Mouse (Mus musculus) lung, embryonic 14.5 days (tissue): ENCODE results near the gene Pgpep1l. TPM values are rescaled to one million over a fixed set of nuclear protein-coding genes. Genes with fewer than 3 reads are reported as not detected.
A peak's percentile ranks its signal among the peaks of the same experiment; 100 is the strongest.

Source experiments
- ATAC-seq: fragments of 200-750 bp; cut with Nextera tagmentation; 2 replicates; pipeline ENCODE4 v1.8.0; 2017; ENCODE audit warnings: mild to moderate bottlenecking, moderate TSS enrichment, moderate library complexity; ENCODE audit not compliant: insufficient read depth
- DNase-seq: peaks from one replicate; pipeline ENCODE4 v3.0.0-alpha.2; 2015
- H3K27ac ChIP-seq: fragments of 300-500 bp; sonication (generic); 2 replicates; pipeline ENCODE4 v1.5.1; 2014; ENCODE audit warnings: low read depth, mild to moderate bottlenecking, moderate library complexity
- H3K27me3 ChIP-seq: fragments of 300-500 bp; sonication (generic); 2 replicates; pipeline ENCODE4 v1.6.1; 2014; ENCODE audit warnings: low read length, control low read depth; ENCODE audit not compliant: insufficient read depth
- H3K36me3 ChIP-seq: fragments of 300-500 bp; sonication (generic); 2 replicates; pipeline ENCODE4 v1.6.1; 2014; ENCODE audit warnings: control low read depth; ENCODE audit not compliant: insufficient read depth
- H3K4me1 ChIP-seq: fragments of 300-500 bp; sonication (generic); 2 replicates; pipeline ENCODE4 v1.6.1; 2014; ENCODE audit warnings: antibody characterized with exemption, control low read depth; ENCODE audit not compliant: insufficient read depth
- H3K4me2 ChIP-seq: fragments of 300-500 bp; sonication (generic); 2 replicates; pipeline ENCODE4 v1.6.1; 2014; ENCODE audit warnings: mild to moderate bottlenecking
- H3K4me3 ChIP-seq: fragments of 300-500 bp; sonication (generic); 2 replicates; pipeline ENCODE4 v1.5.1; 2014; ENCODE audit warnings: low read depth, low read length
- H3K9ac ChIP-seq: fragments of 300-500 bp; sonication (generic); 2 replicates; pipeline ENCODE4 v1.6.1; 2014
- H3K9me3 ChIP-seq: fragments of 300-500 bp; sonication (generic); 2 replicates; pipeline ENCODE4 v1.6.1; 2016; ENCODE audit warnings: low read depth, low read length, control low read depth
- CTCF ChIP-seq: IDR thresholded peaks from 2 replicates; pipeline ENCODE4 v1.5.1; 2016; ENCODE audit warnings: antibody characterized with exemption, low read depth
- WGBS: fragments of 180-500 bp; shearing (Covaris S2); extraction: QIAGEN DNeasy Blood & Tissue Kit; methylation state at CpG from one replicate; pipeline ENCODE4 v1.1.7; 2014; 5-methylcytosine and 5-hydroxymethylcytosine counted together
- polyA plus RNA-seq: library from polyadenylated mRNA; unstranded; fragments of >200 nt; fragmentation: Nextera tagmentation; extraction: Ambion mirVana; gene quantifications from 2 replicates; pipeline ENCODE4 v1.2.1, GENCODE M21; 2014

The Pgpep1l gene
- polyA plus RNA-seq: not detected in 2 replicates

DNA sequence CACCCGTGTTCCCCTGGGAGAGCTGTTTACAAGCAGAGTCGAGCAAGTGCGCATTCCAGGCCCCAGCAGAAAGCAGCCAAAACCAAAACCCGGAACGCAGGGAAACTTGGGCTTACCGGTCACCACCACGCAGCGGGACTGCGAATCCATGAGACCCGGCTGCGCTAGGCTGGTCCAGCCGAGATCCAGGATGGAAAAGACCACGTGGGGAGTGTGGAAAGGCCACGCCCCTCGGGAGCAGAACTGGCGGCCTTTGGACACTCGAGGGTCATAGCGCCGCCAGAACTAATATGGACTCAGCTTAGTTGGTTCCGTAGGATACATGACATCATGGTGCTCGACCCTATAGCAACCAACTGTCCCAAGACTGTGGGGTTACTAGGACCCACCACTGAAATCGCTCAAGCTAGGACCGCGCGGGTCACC is at the start of gene Pgpep1l:
Gene Pgpep1l (minus strand): TSS at position 206 of the 426 bp plus-strand sequence.
- no peak within 1 kb of the TSS for H3K27ac ChIP-seq
- no peaks in the 10 kb centered on the region for H3K9me3 ChIP-seq
- DNase-seq (peak; percentile 57), ATAC-seq (peak; percentile 75)
- TF ChIP-seq CTCF: no peak
- H3K4me1 ChIP-seq: peaks cover 10% of the 10 kb centered on the region
- 7% methylated on average over 25 of the region's 25 CpGs for WGBS
- peak within 1 kb of the TSS; percentile 28 for H3K4me3 ChIP-seq
- no peak within 1 kb of the TSS; the same call in 1 of the 2 replicates for H3K9ac ChIP-seq
- no peaks in the 10 kb centered on the region for H3K36me3 ChIP-seq
- H3K27me3 ChIP-seq: peaks cover 4% of the 10 kb centered on the region; the same call in 1 of the 2 replicates
- peak within 1 kb of the TSS; percentile 68 for H3K4me2 ChIP-seq

DNA sequence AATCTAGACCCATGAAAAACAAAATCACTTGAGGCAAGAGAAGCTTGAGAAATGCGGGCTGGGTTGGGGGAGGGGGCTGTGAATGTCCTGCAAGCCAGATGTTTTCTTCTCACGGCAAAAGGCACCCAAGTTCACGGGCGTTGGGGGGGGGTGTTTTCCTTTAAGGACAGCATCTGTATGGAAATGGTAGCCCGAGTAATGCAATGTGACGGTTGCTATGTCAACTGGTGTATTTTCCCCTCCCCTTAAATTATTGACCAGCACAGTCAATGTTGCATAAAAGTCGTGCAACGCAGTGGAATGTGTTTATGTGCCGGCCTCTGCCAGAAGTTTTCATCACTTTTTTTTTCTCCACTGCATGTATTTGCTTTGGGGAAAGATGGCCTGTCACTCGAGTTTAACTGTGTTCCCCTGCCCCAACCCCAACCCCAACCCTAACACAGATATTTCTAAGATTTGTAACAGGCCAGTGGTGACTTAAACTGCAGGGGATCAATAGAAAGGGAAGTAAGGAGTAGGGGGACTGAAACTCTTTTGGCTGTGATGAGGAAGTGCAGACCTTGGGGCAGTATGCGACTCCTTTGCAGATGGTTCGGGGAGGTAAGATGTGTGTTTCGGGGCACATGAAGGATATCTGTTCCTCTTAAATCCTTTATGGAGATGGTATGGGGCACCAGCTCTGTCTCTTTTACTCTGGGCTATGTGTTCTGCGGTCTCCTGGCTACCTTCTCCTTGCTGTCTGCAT is 49.2 kb upstream of the Pgpep1l start:
- H3K4me3 ChIP-seq: no peak overlapping the region
- no peak for TF ChIP-seq CTCF
- DNase-seq (peak; percentile 48), ATAC-seq (no peak)
- H3K36me3 ChIP-seq: no peaks in the 10 kb centered on the region
- 50% methylated on average over 14 of the region's 14 CpGs for WGBS
- H3K4me1 ChIP-seq: peaks cover 6% of the 10 kb centered on the region; the same call in 1 of the 2 replicates
- H3K9ac ChIP-seq: no peak overlapping the region
- no peak overlapping the region for H3K27ac ChIP-seq
- no peak overlapping the region for H3K4me2 ChIP-seq
- no peaks in the 10 kb centered on the region for H3K27me3 ChIP-seq
- no peaks in the 10 kb centered on the region for H3K9me3 ChIP-seq

DNA sequence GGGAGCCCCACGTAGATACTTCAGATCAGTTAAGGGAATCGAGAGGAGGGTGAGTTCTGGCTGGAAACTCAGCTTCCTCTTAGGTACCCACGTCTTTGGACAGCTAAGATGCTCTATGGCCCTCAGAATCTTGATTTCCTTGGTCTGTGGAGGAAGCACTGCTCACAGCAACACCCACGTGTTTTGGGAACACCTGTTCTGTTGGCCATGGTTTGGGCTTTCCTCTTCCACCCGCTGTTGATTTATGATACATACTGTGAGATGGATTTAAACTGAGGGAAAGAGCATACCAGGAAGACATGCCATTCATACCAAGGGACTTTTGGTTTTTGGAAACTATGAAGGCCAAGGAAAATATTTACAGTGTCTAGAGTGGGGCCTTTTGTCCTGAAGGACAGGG is 48.4 kb upstream of the Pgpep1l start:
- Histone ChIP-seq H3K36me3 (no peaks in the 10 kb centered on the region), H3K4me2 (no peak overlapping the region), H3K4me3 (no peak overlapping the region), H3K27me3 (no peaks in the 10 kb centered on the region), H3K27ac (no peak overlapping the region), H3K4me1 (peaks cover 6% of the 10 kb centered on the region; the same call in 1 of the 2 replicates), H3K9ac (no peak overlapping the region), H3K9me3 (no peaks in the 10 kb centered on the region)
- TF ChIP-seq CTCF: no peak
- 77% methylated on average over 5 of the region's 5 CpGs for WGBS
- ATAC-seq: no peak
- no peak for DNase-seq

DNA sequence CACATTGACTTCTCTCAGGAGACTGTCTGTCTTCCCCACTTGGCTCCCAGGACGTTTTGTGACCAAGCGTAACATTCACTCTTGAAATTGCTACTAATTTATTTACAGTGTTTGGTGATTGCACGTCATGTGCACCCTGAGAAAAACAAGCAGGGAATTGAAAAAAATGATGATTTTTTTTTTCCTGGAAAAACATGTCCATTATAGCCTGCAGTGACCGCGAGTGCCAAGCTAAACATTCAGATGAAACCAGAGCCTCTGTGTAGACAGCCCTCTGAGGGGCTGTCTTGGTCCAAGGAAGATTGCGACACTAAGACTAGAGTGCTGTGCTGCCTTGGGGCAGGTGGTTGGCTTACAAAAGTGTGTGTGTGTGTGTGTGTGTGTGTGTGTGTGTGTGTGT is 47.4 kb upstream of the Pgpep1l start:
- Histone ChIP-seq H3K9ac (no peak overlapping the region), H3K36me3 (no peaks in the 10 kb centered on the region), H3K27me3 (no peaks in the 10 kb centered on the region), H3K4me2 (no peak overlapping the region), H3K9me3 (no peaks in the 10 kb centered on the region), H3K27ac (no peak overlapping the region), H3K4me1 (peaks cover 6% of the 10 kb centered on the region; the same call in 1 of the 2 replicates), H3K4me3 (no peak overlapping the region)
- ATAC-seq (peak; percentile 76), DNase-seq (peak; percentile 59)
- TF ChIP-seq CTCF: no peak
- WGBS: 52% methylated on average over 6 of the region's 6 CpGs

DNA sequence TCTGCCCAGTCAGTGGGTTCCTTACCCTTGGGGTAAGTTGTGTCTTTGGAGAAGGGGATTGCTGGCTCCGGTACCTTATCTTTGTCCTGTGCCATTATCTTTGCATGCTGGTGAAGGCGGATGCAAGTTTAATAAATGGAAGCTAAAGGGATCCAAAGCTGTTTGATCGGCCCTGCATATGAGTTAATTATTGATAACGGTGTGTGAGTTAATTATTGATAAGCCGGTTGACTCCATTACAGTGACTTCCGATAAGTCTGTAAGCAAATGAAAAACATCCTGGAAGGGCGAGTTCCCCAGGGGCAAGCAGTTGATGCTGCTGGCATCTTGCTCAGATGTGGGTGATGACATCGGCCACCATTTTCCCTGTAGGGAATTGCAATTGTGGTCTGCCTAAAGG is 42.7 kb upstream of the Pgpep1l start:
- H3K4me2 ChIP-seq: no peak overlapping the region
- no peaks in the 10 kb centered on the region for H3K4me1 ChIP-seq
- no peak for TF ChIP-seq CTCF
- H3K9ac ChIP-seq: no peak overlapping the region
- DNase-seq (no peak), ATAC-seq (no peak)
- H3K36me3 ChIP-seq: no peaks in the 10 kb centered on the region
- no peaks in the 10 kb centered on the region for H3K27me3 ChIP-seq
- H3K27ac ChIP-seq: no peak overlapping the region
- H3K4me3 ChIP-seq: no peak overlapping the region
- 92% methylated on average over 8 of the region's 8 CpGs for whole genome bisulfite sequencing
- no peaks in the 10 kb centered on the region for H3K9me3 ChIP-seq

DNA sequence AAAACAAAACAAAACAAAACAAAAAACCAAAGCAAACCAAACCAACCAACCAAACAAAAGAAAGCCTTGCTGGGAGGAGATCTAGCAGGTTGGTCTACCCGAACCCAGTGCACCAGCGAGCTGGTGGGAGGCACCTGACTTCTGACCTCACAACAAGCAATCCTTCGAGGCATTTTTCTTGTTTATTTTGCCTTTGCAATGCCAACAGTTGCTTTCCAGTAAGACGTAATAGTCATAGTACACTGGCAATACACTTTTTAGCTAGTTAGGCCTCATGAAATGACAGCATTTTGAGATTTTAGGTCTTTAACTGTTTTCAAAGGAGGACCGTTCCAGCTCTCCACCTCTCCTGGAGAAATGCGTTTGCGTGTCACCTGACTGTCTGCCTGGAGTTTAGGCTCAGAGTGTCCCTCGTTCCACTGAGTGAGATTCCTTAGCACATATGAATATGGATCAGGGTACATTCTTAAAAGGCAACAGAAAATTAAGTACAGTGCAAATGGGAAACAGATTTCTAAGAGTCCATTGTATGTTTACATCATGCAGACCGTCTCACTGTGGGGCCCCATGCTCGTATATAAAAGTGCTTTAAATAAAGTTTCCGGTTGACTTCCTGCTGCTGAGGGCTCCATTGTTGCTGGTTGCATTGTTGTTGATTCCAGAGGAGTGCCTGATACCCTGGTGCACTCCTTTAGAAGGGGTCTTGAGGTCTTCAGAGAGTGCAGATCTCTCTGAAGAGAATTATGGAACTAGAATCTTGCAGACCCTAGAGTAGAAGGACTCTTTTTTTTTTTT is 41.9 kb upstream of the Pgpep1l start:
- ATAC-seq (no peak), DNase-seq (peak; percentile 58)
- no peak for TF ChIP-seq CTCF
- Histone ChIP-seq H3K36me3 (no peaks in the 10 kb centered on the region), H3K27ac (no peak overlapping the region), H3K27me3 (no peaks in the 10 kb centered on the region), H3K9ac (no peak overlapping the region), H3K4me2 (no peak overlapping the region), H3K9me3 (no peaks in the 10 kb centered on the region), H3K4me1 (no peaks in the 10 kb centered on the region), H3K4me3 (no peak overlapping the region)
- WGBS: 60% methylated on average over 11 of the region's 11 CpGs

DNA sequence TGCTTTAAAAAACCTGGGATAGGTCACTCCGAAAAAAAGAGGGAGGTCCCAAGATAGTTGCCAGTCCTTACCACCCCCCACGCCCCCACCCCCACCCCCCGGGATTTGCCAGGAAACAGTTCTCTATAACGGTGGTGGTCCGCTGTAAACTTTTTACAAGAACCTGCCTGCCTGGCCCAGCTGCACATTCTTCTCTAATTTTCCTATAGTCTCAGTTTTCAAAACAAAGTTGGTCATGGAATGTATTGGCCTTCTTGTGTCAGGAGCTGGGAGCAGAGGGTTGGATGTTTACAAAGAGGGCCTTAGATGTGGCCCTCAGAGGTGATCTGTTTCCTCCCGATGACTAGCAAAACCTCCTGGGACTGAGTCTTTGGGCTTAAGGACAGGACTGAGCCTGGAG is 39.7 kb upstream of the Pgpep1l start:
- H3K4me3 ChIP-seq: no peak overlapping the region
- no peak overlapping the region for H3K4me2 ChIP-seq
- no peaks in the 10 kb centered on the region for H3K4me1 ChIP-seq
- no peak overlapping the region for H3K9ac ChIP-seq
- WGBS: 45% methylated on average over 6 of the region's 6 CpGs
- no peak overlapping the region for H3K27ac ChIP-seq
- no peaks in the 10 kb centered on the region for H3K27me3 ChIP-seq
- ATAC-seq: no peak
- H3K9me3 ChIP-seq: no peaks in the 10 kb centered on the region
- TF ChIP-seq CTCF: no peak
- no peaks in the 10 kb centered on the region for H3K36me3 ChIP-seq
- DNase-seq: peak; percentile 37
